Mouse (Mus musculus) skeletal muscle tissue, adult 2 months (tissue): ENCODE results near the gene Setd4.

Source experiments
- DNase-seq: peaks from one replicate; pipeline ENCODE4 v3.0.0-alpha.2; 2012; ENCODE audit warnings: low read depth, low spot score

Gene Setd4

GRCm38 (mm10) chr16:93546354-93546965 lies 57.4 kb downstream of the Setd4 start:
- no peak for DNase-seq

GRCm38 (mm10) chr16:93544931-93545330 lies 58.9 kb downstream of the Setd4 start:
- no peak for DNase-seq

- peak; percentile 59 for DNase-seq
These were observed 60.2 kb downstream of the Setd4 start for GRCm38 (mm10) chr16:93543704-93544103.

GRCm38 (mm10) chr16:93539891-93540290 lies 64.0 kb downstream of the Setd4 start:
- no peak for DNase-seq

GRCm38 (mm10) chr16:93535151-93535853 lies 68.6 kb downstream of the Setd4 start:
- no peak for DNase-seq
